Mouse (Mus musculus) lung, postnatal 0 days (tissue): Measurements from ENCODE around the gene Ino80b. TPM values are rescaled to one million over a fixed set of nuclear protein-coding genes. Genes with fewer than 3 reads are reported as not detected.

ENCODE experiments used
- ATAC-seq: fragments of 200-750 bp; cut with Nextera tagmentation; 2 replicates; pipeline ENCODE4 v1.8.0; 2017; ENCODE audit warnings: moderate library complexity
- DNase-seq: peaks from one replicate; pipeline ENCODE4 v3.0.0-alpha.2; 2016; ENCODE audit warnings: low spot score
- H3K27ac ChIP-seq: fragments of 300-500 bp; sonication (generic); 2 replicates; pipeline ENCODE4 v1.5.1; 2014; ENCODE audit warnings: antibody characterized with exemption, mild to moderate bottlenecking, low read length, mixed read lengths
- H3K27me3 ChIP-seq: fragments of 300-500 bp; sonication (generic); replicated peaks from 2 replicates; pipeline ENCODE4 v1.6.1; 2014; ENCODE audit warnings: low read length, mixed read lengths; ENCODE audit not compliant: insufficient read depth
- H3K36me3 ChIP-seq: fragments of 300-500 bp; sonication (generic); 2 replicates; pipeline ENCODE4 v1.6.1; 2014; ENCODE audit warnings: low read length, mixed read lengths; ENCODE audit not compliant: insufficient read depth
- H3K4me1 ChIP-seq: fragments of 300-500 bp; sonication (generic); 2 replicates; pipeline ENCODE4 v1.6.1; 2014; ENCODE audit warnings: antibody characterized with exemption, low read depth, low read length, mixed read lengths; ENCODE audit not compliant: insufficient read depth
- H3K4me2 ChIP-seq: fragments of 300-500 bp; sonication (generic); replicated peaks from 2 replicates; pipeline ENCODE4 v1.6.1; 2014; ENCODE audit warnings: low read depth, mild to moderate bottlenecking, low read length, moderate library complexity, mixed read lengths
- H3K4me3 ChIP-seq: fragments of 300-500 bp; sonication (generic); 2 replicates; pipeline ENCODE4 v1.5.1; 2014; ENCODE audit warnings: low read depth, low read length
- H3K9ac ChIP-seq: fragments of 300-500 bp; sonication (generic); replicated peaks from 2 replicates; pipeline ENCODE4 v1.6.1; 2014; ENCODE audit warnings: low read depth, mild to moderate bottlenecking
- H3K9me3 ChIP-seq: fragments of 300-500 bp; sonication (generic); 2 replicates; pipeline ENCODE4 v1.6.1; 2016; ENCODE audit warnings: low read length, mixed read lengths
- CTCF ChIP-seq: IDR thresholded peaks from 2 replicates; pipeline ENCODE4 v1.5.1; 2016; ENCODE audit warnings: antibody characterized with exemption, mild to moderate bottlenecking
- EP300 ChIP-seq: IDR thresholded peaks from 2 replicates; pipeline ENCODE4 v1.6.1; 2016; ENCODE audit warnings: antibody characterized with exemption, mild to moderate bottlenecking, control low read depth
- WGBS: fragments of 180-500 bp; shearing (Covaris S2); extraction: QIAGEN DNeasy Blood & Tissue Kit; methylation state at CpG from one replicate; pipeline ENCODE4 v1.1.7; 2014; 5-methylcytosine and 5-hydroxymethylcytosine counted together
- polyA plus RNA-seq: library from polyadenylated mRNA; unstranded; fragments of >200 nt; fragmentation: Nextera tagmentation; extraction: Ambion mirVana; gene quantifications from 2 replicates; pipeline ENCODE4 v1.2.1, GENCODE M21; 2015

Gene Ino80b
- polyA plus RNA-seq, 1 experiment from 2014 or later: 14.5 TPM

DNA sequence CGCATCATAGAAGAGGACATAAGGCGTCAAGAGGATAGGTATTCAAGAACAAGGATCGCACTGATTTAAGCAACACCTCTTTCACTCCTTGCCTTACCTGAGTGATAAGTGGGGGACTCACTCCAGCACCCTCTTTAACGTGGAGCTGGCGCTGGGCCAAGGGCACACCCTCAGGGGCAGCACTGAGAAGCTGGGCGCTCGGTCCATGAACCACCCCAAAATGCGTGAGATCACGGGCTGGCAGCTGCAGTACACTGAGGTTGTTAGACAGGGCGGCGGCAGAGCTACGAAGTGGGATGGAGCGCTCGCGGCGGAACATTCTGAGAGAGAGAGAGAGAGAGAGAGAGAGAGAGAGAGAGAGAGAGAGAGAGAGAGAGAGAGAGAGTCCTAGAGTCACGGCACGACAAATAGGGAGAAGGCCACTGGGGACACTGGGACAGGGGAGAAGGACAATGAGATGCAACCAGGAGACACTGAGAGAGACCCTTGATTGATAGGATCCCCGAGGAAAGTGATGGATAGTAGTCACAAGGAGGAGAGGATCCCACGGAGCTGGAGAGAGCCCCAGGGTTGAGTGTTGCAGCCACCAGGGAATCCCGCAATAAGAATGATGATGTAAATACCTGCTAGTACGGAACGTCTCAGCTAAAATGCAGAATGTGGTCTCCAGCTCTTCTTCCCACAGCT, 30.5 kb upstream of the Ino80b start:
- ATAC-seq (no peak), DNase-seq (no peak)
- no peaks in the 10 kb centered on the region for H3K9me3 ChIP-seq
- WGBS: 7% methylated on average over 23 of the region's 23 CpGs
- H3K9ac ChIP-seq: no peak overlapping the region; the same call in 1 of the 2 replicates
- H3K36me3 ChIP-seq: no peaks in the 10 kb centered on the region
- TF ChIP-seq EP300 (no peak), CTCF (no peak)
- 0 out of 2 replicates have a peak, but pooled peaks cover 2% of the 10 kb centered on the region for H3K4me1 ChIP-seq
- peak overlapping the region; percentile 72 for H3K4me2 ChIP-seq
- H3K27ac ChIP-seq: no peak overlapping the region
- H3K27me3 ChIP-seq: no peaks in the 10 kb centered on the region
- peak overlapping the region; percentile 37 for H3K4me3 ChIP-seq

DNA sequence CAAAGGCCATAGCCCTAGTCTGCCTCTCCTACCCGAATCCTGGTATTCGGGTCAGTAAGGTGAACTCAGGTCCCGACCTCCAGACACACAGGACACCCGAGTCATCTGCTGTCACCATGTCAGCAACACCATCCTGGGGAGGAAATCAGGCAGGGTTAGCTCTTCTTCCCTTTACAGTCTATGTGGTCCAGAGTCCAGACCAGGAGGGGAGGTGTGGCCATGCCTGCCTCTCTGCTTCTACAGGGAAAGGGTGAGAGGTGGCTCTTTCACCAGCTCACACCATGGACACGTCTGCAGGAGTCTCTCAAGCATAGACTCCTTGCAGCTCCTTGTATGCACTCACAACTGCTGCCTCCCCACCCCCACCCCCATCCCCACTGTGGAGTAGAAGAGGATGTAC, 28.3 kb upstream of the Ino80b start:
- ATAC-seq: no peak
- Histone ChIP-seq H3K4me1 (0 out of 2 replicates have a peak, but pooled peaks cover 2% of the 10 kb centered on the region), H3K9me3 (no peaks in the 10 kb centered on the region), H3K9ac (no peak overlapping the region), H3K27ac (no peak overlapping the region), H3K36me3 (no peaks in the 10 kb centered on the region), H3K27me3 (no peaks in the 10 kb centered on the region), H3K4me2 (no peak overlapping the region), H3K4me3 (no peak overlapping the region)
- TF ChIP-seq CTCF (no peak), EP300 (no peak)
- 56% methylated on average over 5 of the region's 5 CpGs for WGBS
- no peak for DNase-seq

DNA sequence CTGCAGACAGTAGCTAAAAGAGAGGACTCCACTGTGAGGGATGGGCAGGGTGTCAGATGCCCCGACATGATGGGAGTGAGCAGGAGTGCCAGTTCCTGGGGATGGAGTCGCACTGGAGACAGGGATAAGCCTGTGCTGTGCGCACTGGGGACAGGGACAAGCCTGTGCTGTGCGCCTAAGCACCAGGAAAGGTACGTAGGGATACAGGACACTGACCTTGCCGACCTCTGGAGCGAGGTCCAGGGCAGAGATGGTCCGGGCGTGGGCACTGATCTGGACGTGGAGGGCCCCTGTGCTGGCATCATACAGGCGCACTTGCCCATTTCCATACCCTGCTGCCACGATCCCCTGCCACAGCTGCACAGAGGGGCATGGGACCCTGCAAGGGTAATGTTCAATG, 27.8 kb upstream of the Ino80b start:
- H3K4me2 ChIP-seq: no peak overlapping the region
- no peaks in the 10 kb centered on the region; the same call in 1 of the 2 replicates for H3K36me3 ChIP-seq
- 87% methylated on average over 12 of the region's 12 CpGs for WGBS
- no peak overlapping the region for H3K9ac ChIP-seq
- H3K27ac ChIP-seq: no peak overlapping the region
- TF ChIP-seq CTCF: no peak
- no peak for TF ChIP-seq EP300
- no peaks in the 10 kb centered on the region for H3K9me3 ChIP-seq
- H3K27me3 ChIP-seq: no peaks in the 10 kb centered on the region
- H3K4me1 ChIP-seq: 0 out of 2 replicates have a peak, but pooled peaks cover 2% of the 10 kb centered on the region
- no peak overlapping the region for H3K4me3 ChIP-seq
- no peak for DNase-seq
- ATAC-seq: no peak

- DNase-seq: no peak
- no peaks in the 10 kb centered on the region for H3K9me3 ChIP-seq
- no peak overlapping the region for H3K9ac ChIP-seq
- peaks cover 4% of the 10 kb centered on the region; the same call in 1 of the 2 replicates for H3K36me3 ChIP-seq
- H3K4me2 ChIP-seq: no peak overlapping the region
- TF ChIP-seq CTCF (no peak), EP300 (no peak)
- H3K4me1 ChIP-seq: 0 out of 2 replicates have a peak, but pooled peaks cover 2% of the 10 kb centered on the region
- no peak for ATAC-seq
- no peak overlapping the region for H3K27ac ChIP-seq
- no peaks in the 10 kb centered on the region for H3K27me3 ChIP-seq
- no peak overlapping the region for H3K4me3 ChIP-seq
- WGBS: 39% methylated on average over 8 of the region's 8 CpGs
Observed at GRCm38 (mm10) chr6:83151721-83152120, 26.5 kb upstream of the Ino80b start.

- TF ChIP-seq CTCF (no peak), EP300 (no peak)
- DNase-seq (no peak), ATAC-seq (no peak)
- no peak overlapping the region for H3K27ac ChIP-seq
- no peaks in the 10 kb centered on the region for H3K9me3 ChIP-seq
- 59% methylated on average over 7 of the region's 7 CpGs for WGBS
- H3K4me2 ChIP-seq: no peak overlapping the region
- H3K27me3 ChIP-seq: no peaks in the 10 kb centered on the region
- no peaks in the 10 kb centered on the region for H3K4me1 ChIP-seq
- no peak overlapping the region for H3K4me3 ChIP-seq
- no peak overlapping the region for H3K9ac ChIP-seq
- H3K36me3 ChIP-seq: peaks cover 4% of the 10 kb centered on the region; the same call in 1 of the 2 replicates
Observed at GRCm38 (mm10) chr6:83147280-83147679, 22.0 kb upstream of the Ino80b start.

- Histone ChIP-seq H3K36me3 (peaks cover 4% of the 10 kb centered on the region; the same call in 1 of the 2 replicates), H3K27ac (no peak overlapping the region), H3K4me2 (no peak overlapping the region), H3K9ac (no peak overlapping the region), H3K9me3 (no peaks in the 10 kb centered on the region), H3K4me1 (no peaks in the 10 kb centered on the region), H3K27me3 (no peaks in the 10 kb centered on the region), H3K4me3 (no peak overlapping the region)
- no peak for TF ChIP-seq CTCF
- no peak for TF ChIP-seq EP300
- 80% methylated on average over 9 of the region's 9 CpGs for WGBS
- no peak for DNase-seq
- ATAC-seq: no peak
Observed at GRCm38 (mm10) chr6:83145805-83146204, 20.6 kb upstream of the Ino80b start.
